ENCODE assay signal across 24 mouse cellular contexts in the genomic region with DNA sequence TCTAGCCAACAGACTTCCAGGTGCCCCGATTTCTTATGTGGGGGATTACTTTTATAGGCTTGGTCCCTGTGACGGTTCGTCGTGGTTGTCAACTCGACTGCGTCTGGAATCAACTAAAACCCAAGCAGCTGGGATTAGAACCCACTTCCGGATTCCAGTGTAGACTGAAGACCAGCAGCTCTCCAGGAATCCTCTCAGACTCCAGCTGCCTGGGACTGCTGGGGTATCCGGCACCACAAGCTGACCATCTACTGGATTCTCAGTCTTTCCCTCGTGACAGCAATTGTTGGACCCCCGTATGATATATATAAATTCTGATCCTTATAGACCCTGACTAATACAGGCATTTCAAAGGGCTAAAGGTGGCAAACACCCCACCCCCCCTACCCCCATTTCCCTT. TPM values are rescaled to one million over a fixed set of nuclear protein-coding genes. Genes with fewer than 3 reads are reported as not detected.
"Had no signal": no experiment of that assay in that cellular context is flagged by ENCODE, and none has a peak within 500 bp of the region (broad histone marks: within the 10 kb centered on the region; RNA-seq: fewer than 3 reads in every experiment).

No protein-coding gene starts in this region.

- H3K4me2 ChIP-seq: liver, embryonic 15.5 days; lung, embryonic 15.5 days; midbrain, embryonic 13.5 days; midbrain, embryonic 15.5 days; neural tube, embryonic 12.5 days; stomach, embryonic 15.5 days had no signal

- H3K27ac ChIP-seq: liver, embryonic 15.5 days; lung, embryonic 15.5 days; macrophage; midbrain, embryonic 13.5 days; midbrain, embryonic 15.5 days; stomach, embryonic 15.5 days; stomach, postnatal 0 days had no signal

- ATAC-seq: liver, postnatal 0 days; lung, postnatal 0 days; midbrain, embryonic 13.5 days; midbrain, embryonic 15.5 days had no signal

- H3K4me1 ChIP-seq: liver, embryonic 15.5 days; lung, embryonic 15.5 days; stomach, embryonic 15.5 days had no signal

- H3K9ac ChIP-seq: liver, embryonic 15.5 days; liver, postnatal 0 days; lung, embryonic 15.5 days; midbrain, embryonic 13.5 days; midbrain, embryonic 15.5 days; neural tube, embryonic 12.5 days; stomach, embryonic 15.5 days had no signal

- DNase-seq: liver, postnatal 0 days; lung, adult 2 months; lung, postnatal 14 days; lung, postnatal 36 days; right cerebral cortex, postnatal 14 days; thymus, adult 2 months; thymus, postnatal 25 days; thymus, postnatal 4 days had no signal

- H3K36me3 ChIP-seq: liver, embryonic 15.5 days; lung, embryonic 15.5 days; midbrain, embryonic 13.5 days; midbrain, embryonic 15.5 days; neural tube, embryonic 12.5 days; stomach, embryonic 15.5 days had no signal

- H3K4me3 ChIP-seq: liver, embryonic 15.5 days; lung, embryonic 15.5 days; megakaryocyte, embryonic 14.5 days; midbrain, embryonic 13.5 days; midbrain, embryonic 15.5 days; neural tube, embryonic 12.5 days; stomach, embryonic 15.5 days had no signal

- H3K9me3 ChIP-seq: liver, embryonic 15.5 days; lung, embryonic 15.5 days; midbrain, embryonic 13.5 days; midbrain, embryonic 15.5 days; neural tube, embryonic 12.5 days; stomach, embryonic 15.5 days had no signal

- H3K27me3 ChIP-seq: liver, embryonic 15.5 days; lung, embryonic 15.5 days; midbrain, embryonic 13.5 days; midbrain, embryonic 15.5 days; neural tube, embryonic 12.5 days; stomach, embryonic 15.5 days had no signal

RNA-seq across cellular contexts. Expression of a gene that starts 16.7 kb away (rescaled TPM):
- polyA plus RNA-seq: macrophage; spleen, adult 2 months had no signal

RNA-seq across cellular contexts. Expression of a gene that starts 48.4 kb away (rescaled TPM):
- total RNA-seq: megakaryocyte progenitor cell, adult 5-6 weeks; neutrophil, adult 5-6 weeks had no signal
- polyA plus RNA-seq: liver, embryonic 15.5 days; liver, postnatal 0 days; macrophage; midbrain, embryonic 13.5 days; midbrain, embryonic 15.5 days; neural tube, embryonic 12.5 days; neural tube, embryonic 14.5 days; spleen, adult 2 months; stomach, embryonic 15.5 days; stomach, postnatal 0 days; testis, adult 2 months; thymus, adult 2 months; urinary bladder, adult 2 months had no signal
